ENCODE assay signal across 11 mouse cellular contexts in genomic region chr12:114981476-114982136, GRCm38 (mm10).
DNase-seq lines count a peak whose midpoint lies in the region; ATAC-seq lines count a peak whose summit lies in the region.
"Had no signal": no experiment of that assay in that cellular context is flagged by ENCODE, and none has a peak within 500 bp of the region (broad histone marks: within the 10 kb centered on the region; RNA-seq: fewer than 3 reads in every experiment).

No protein-coding gene starts in this region.

- DNase-seq in lung, postnatal 36 days: peak; percentile 33
- DNase-seq in lung, postnatal 4 days: no peak
- DNase-seq in ZHBTc4 (ENCODE audit: low read depth, low spot score): peak; percentile 49
- DNase-seq in thymus, postnatal 36 days: peak; percentile 52 to 57
- DNase-seq in right cerebral cortex, adult 18-20 months: no peak
- DNase-seq in frontal cortex, postnatal 10 days (ENCODE audit: low spot score in 2 of 2): no peak
- no peak for DNase-seq in urinary bladder, postnatal 25 days (ENCODE audit: low spot score)
- DNase-seq: retina, postnatal 1 day had no signal

- peak; percentile 98 for ATAC-seq in megakaryocyte progenitor cell, adult 5-6 weeks (replicated peaks; ENCODE audit: poor library complexity)
- ATAC-seq: hindbrain, postnatal 0 days; Patski had no signal

Comparison
In these comparisons a context has a peak if more than half of its experiments do, and no peak if none do; other contexts are left out.
1. DNase-seq: peak in lung, postnatal 36 days (single experiment), ZHBTc4 (single experiment) and thymus, postnatal 36 days (2 of 2); none in lung, postnatal 4 days (0 of 2), right cerebral cortex, adult 18-20 months (single experiment), frontal cortex, postnatal 10 days (0 of 2) and urinary bladder, postnatal 25 days (single experiment).